Mouse (Mus musculus): ENCODE measurements around the gene Zfp938.

GRCm38 (mm10) chr10:82241401-82241788 lies 315 bp upstream of the Zfp938 start:
- TF ChIP-seq CTCF (IDR thresholded peaks at IDR 0.05; ENCODE audit: low read depth) (no peak), EP300 (IDR thresholded peaks at IDR 0.05; ENCODE audit: low read depth) (no peak)

Measured in liver, embryonic 14.5 days (tissue).